Mouse (Mus musculus) left cerebral cortex, adult 2 months (tissue): ENCODE measurements at regions not wholly inside any gene's neighbourhood (a gene's known extent, or its start where the extent isn't known, plus 50 kb on each side); places are given as distances from the start of the nearest gene placed in this dataset.

Experiments used
- DNase-seq, 2 experiments: peaks; one replicate each; pipeline ENCODE4 v3.0.0; 2021 to 2022; ENCODE audit warnings: low spot score in 2 of 2, mixed read lengths in 1 of 2; ENCODE audit errors: extremely low spot score in 1 of 2
- H3K27ac ChIP-seq: fragments of 200-600 bp; 2 replicates; pipeline ENCODE4 v1.8.1; 2022
- H3K4me3 ChIP-seq: fragments of 200-600 bp; 2 replicates; pipeline ENCODE4 v1.8.1; 2022
- CTCF ChIP-seq: fragments of 200-600 bp; IDR thresholded peaks from 2 replicates; pipeline ENCODE4 v1.8.1; 2022; ENCODE audit warnings: antibody characterized with exemption, mild to moderate bottlenecking, moderate library complexity
- intact Hi-C: fragments of 180-260 bp; cut with DNase I; formaldehyde crosslinking; loops from one replicate; pipeline ENCODE4 v1.15.1; 2025

GRCm38 (mm10) chrX:21558318-21558717, 74.0 kb downstream of the Agtr2 start:
- Histone ChIP-seq H3K4me3 (no peak overlapping the region), H3K27ac (no peak overlapping the region)
- no peak for TF ChIP-seq CTCF
- no peak for DNase-seq
- intact Hi-C loops: no loop called here

- no peak overlapping the region for H3K4me3 ChIP-seq
- no peak overlapping the region for H3K27ac ChIP-seq
- intact Hi-C loops: loop anchor here (10.0 kb wide), 1 partner anchor 82 kb away; the partner anchor contains the start of gene Agtr2
- no peak for TF ChIP-seq CTCF
- no peak for DNase-seq
Measured at GRCm38 (mm10) chrX:21566669-21567068, 82.3 kb downstream of the Agtr2 start.

GRCm38 (mm10) chrX:21567530-21567929, 83.2 kb downstream of the Agtr2 start:
- DNase-seq: no peak
- intact Hi-C loops: loop anchor here (10.0 kb wide), 1 partner anchor 83 kb away; the partner anchor contains the start of gene Agtr2
- no peak overlapping the region for H3K27ac ChIP-seq
- TF ChIP-seq CTCF: no peak
- H3K4me3 ChIP-seq: no peak overlapping the region

- Histone ChIP-seq H3K4me3 (no peak overlapping the region), H3K27ac (no peak overlapping the region)
- intact Hi-C loops: loop anchor here (10.0 kb wide), 1 partner anchor 83 kb away; the partner anchor contains the start of gene Agtr2
- no peak for TF ChIP-seq CTCF
- no peak for DNase-seq
Measured at GRCm38 (mm10) chrX:21567971-21568370, 83.6 kb downstream of the Agtr2 start.

GRCm38 (mm10) chrX:21579945-21580344, 95.6 kb downstream of the Agtr2 start:
- Histone ChIP-seq H3K4me3 (no peak overlapping the region), H3K27ac (no peak overlapping the region)
- DNase-seq: no peak
- intact Hi-C loops: no loop called here
- TF ChIP-seq CTCF: no peak

GRCm38 (mm10) chrX:21586030-21586429, 101.7 kb downstream of the Agtr2 start:
- H3K27ac ChIP-seq: no peak overlapping the region
- TF ChIP-seq CTCF: no peak
- intact Hi-C loops: no loop called here
- DNase-seq: no peak
- no peak overlapping the region for H3K4me3 ChIP-seq

GRCm38 (mm10) chrX:21589811-21590210, 105.5 kb downstream of the Agtr2 start:
- DNase-seq: no peak
- H3K4me3 ChIP-seq: no peak overlapping the region
- no peak for TF ChIP-seq CTCF
- H3K27ac ChIP-seq: no peak overlapping the region
- intact Hi-C loops: no loop called here
